In genomic region chr8:126476151-126476855, GRCm38 (mm10) we compare ENCODE assay signal across 7 mouse cellular contexts. TPM values are rescaled to one million over a fixed set of nuclear protein-coding genes. Genes with fewer than 3 reads are reported as not detected.
DNase-seq lines count a peak whose midpoint lies in the region; ATAC-seq lines count a peak whose summit lies in the region.
"Not testable (repeated sequence)": the region's sequence is repeated elsewhere in the genome, so short reads cannot be mapped to it uniquely, and the experiment has no call there.

No protein-coding gene starts in this region.

- not testable (repeated sequence) for H3K27me3 ChIP-seq in heart, embryonic 11.5 days (ENCODE audit: control insufficient read depth, insufficient read depth, low read length); kidney, embryonic 15.5 days
- peaks cover 16% of the 10 kb centered on the region for H3K27me3 ChIP-seq in liver, embryonic 13.5 days

- ATAC-seq in common myeloid progenitor, adult 5-6 weeks (replicated peaks; ENCODE audit: low read depth, poor library complexity, severe bottlenecking) = 0 out of 2 replicates have a peak, but pooled peaks have one; percentile 16
- not testable (repeated sequence) for ATAC-seq in heart, embryonic 11.5 days (replicated peaks; ENCODE audit: insufficient number of reproducible peaks, low FRiP score, low TSS enrichment); kidney, embryonic 15.5 days (replicated peaks; ENCODE audit: low FRiP score)
- ATAC-seq in liver, embryonic 13.5 days (ENCODE audit: low read depth) = peak; percentile 34; the same call in 1 of the 2 replicates
- peak; percentile 27; the same call in 1 of the 2 replicates for ATAC-seq in neutrophil, adult 5-6 weeks (ENCODE audit: extremely low read depth, insufficient number of reproducible peaks, low FRiP score, poor library complexity, severe bottlenecking)

- H3K27ac ChIP-seq in ES-E14 (ENCODE audit: insufficient read depth, low read depth, low read length, poor library complexity, severe bottlenecking); heart, embryonic 11.5 days (ENCODE audit: low read depth, low read length); kidney, embryonic 15.5 days; liver, embryonic 13.5 days: not testable (repeated sequence)

- in situ Hi-C loops in ES-E14 (cut with MboI; ENCODE audit: low sequenced_read_pairs in 2 of 2, unreplicated experiment in 2 of 2) = loop anchor here in 1 of 2 experiments (25.0 kb wide), 1 partner anchor 411 kb away; no protein-coding TSS in a partner anchor

- H3K4me1 ChIP-seq in ES-E14 (ENCODE audit: control insufficient read depth in 2 of 2, insufficient read depth in 2 of 2, low read length in 2 of 2, poor library complexity in 1 of 2); heart, embryonic 11.5 days (ENCODE audit: control insufficient read depth, insufficient read depth, low read length): not testable (repeated sequence)
- H3K4me1 ChIP-seq in kidney, embryonic 15.5 days = peaks cover 24% of the 10 kb centered on the region
- peaks cover 27% of the 10 kb centered on the region for H3K4me1 ChIP-seq in liver, embryonic 13.5 days (replicated peaks)

- peak overlapping the region in 1 of 2 experiments; percentile 22; a peak in 1 of 4 replicates for H3K4me3 ChIP-seq in ES-E14 (ENCODE audit: insufficient read depth in 1 of 2, low read depth in 1 of 2, low read length in 2 of 2, poor library complexity in 1 of 2, severe bottlenecking in 1 of 2)
- not testable (repeated sequence) for H3K4me3 ChIP-seq in heart, embryonic 11.5 days (ENCODE audit: low read depth, low read length); kidney, embryonic 15.5 days (replicated peaks); liver, embryonic 13.5 days (replicated peaks)

- H3K36me3 ChIP-seq in ES-E14 (ENCODE audit: control insufficient read depth, insufficient read depth, low read length, poor library complexity, severe bottlenecking); heart, embryonic 11.5 days (ENCODE audit: control insufficient read depth, insufficient read depth, low read length); kidney, embryonic 15.5 days; liver, embryonic 13.5 days: not testable (repeated sequence)

- H3K9me3 ChIP-seq in ES-E14 (ENCODE audit: control insufficient read depth, insufficient read depth, low read depth, low read length); heart, embryonic 11.5 days (replicated peaks; ENCODE audit: control insufficient read depth, low read length); kidney, embryonic 15.5 days (replicated peaks); liver, embryonic 13.5 days (replicated peaks): not testable (repeated sequence)

- peak; percentile 26 for DNase-seq in ES-E14 (ENCODE audit: low read depth, low spot score)
- not testable (repeated sequence) for DNase-seq in liver, embryonic 13.5 days
- peak; percentile 37 for DNase-seq in lung, postnatal 10 days

- H3K4me2 ChIP-seq in heart, embryonic 11.5 days = peak overlapping the region; percentile 1; the same call in 1 of the 2 replicates
- H3K4me2 ChIP-seq in kidney, embryonic 15.5 days = peak overlapping the region; percentile 19; the same call in 1 of the 2 replicates
- not testable (repeated sequence) for H3K4me2 ChIP-seq in liver, embryonic 13.5 days

- 31% methylated on average over 29 of the region's 29 CpGs for WGBS in heart, embryonic 11.5 days (ENCODE audit: insufficient replicate concordance)
- 50% methylated on average over 29 of the region's 29 CpGs for WGBS in kidney, embryonic 15.5 days
- 39% methylated on average over 29 of the region's 29 CpGs for WGBS in liver, embryonic 13.5 days (ENCODE audit: insufficient replicate concordance)

- not testable (repeated sequence) for H3K9ac ChIP-seq in ES-E14 (ENCODE audit: insufficient read depth, low read depth, low read length, poor library complexity, severe bottlenecking); heart, embryonic 11.5 days (ENCODE audit: low read depth, low read length); kidney, embryonic 15.5 days; liver, embryonic 13.5 days

RNA-seq across cellular contexts. Expression of gene Tarbp1, which starts 1.4 kb away (rescaled TPM):
- 9.5 and 11.9 TPM in 2 replicates for total RNA-seq in ES-E14 (2012; rRNA removed)
- 12.4 and 16.4 TPM in 2 replicates for total RNA-seq in common myeloid progenitor, adult 5-6 weeks (2017)
- 2.2 TPM in 2 replicates for polyA plus RNA-seq in heart, embryonic 11.5 days (2014; fragmentation: Nextera tagmentation; extraction: Ambion mirVana)
- polyA plus RNA-seq in kidney, embryonic 15.5 days (2015; fragmentation: Nextera tagmentation; extraction: Ambion mirVana) = 3.6 and 3.7 TPM in 2 replicates
- 1.3 and 1.6 TPM in 2 replicates for polyA plus RNA-seq in liver, embryonic 13.5 days (2015; fragmentation: Nextera tagmentation; extraction: Ambion mirVana)
- 3.1 and 4.2 TPM in 2 replicates for total RNA-seq in neutrophil, adult 5-6 weeks (2017)

RNA-seq across cellular contexts. Expression of gene Coa6, which starts 54.0 kb away (rescaled TPM):
- 26.0 and 34.9 TPM in 2 replicates for total RNA-seq in ES-E14 (2012; rRNA removed)
- total RNA-seq in common myeloid progenitor, adult 5-6 weeks (2017) = 25.9 and 52.0 TPM in 2 replicates
- polyA plus RNA-seq in heart, embryonic 11.5 days (2014; fragmentation: Nextera tagmentation; extraction: Ambion mirVana) = 58.2 and 58.7 TPM in 2 replicates
- 53.7 and 59.3 TPM in 2 replicates for polyA plus RNA-seq in kidney, embryonic 15.5 days (2015; fragmentation: Nextera tagmentation; extraction: Ambion mirVana)
- polyA plus RNA-seq in liver, embryonic 13.5 days (2015; fragmentation: Nextera tagmentation; extraction: Ambion mirVana) = 39.8 and 46.5 TPM in 2 replicates
- total RNA-seq in neutrophil, adult 5-6 weeks (2017) = 14.1 and 21.9 TPM in 2 replicates
